7 mouse cellular contexts compared by ENCODE assay signal in the genomic region with DNA sequence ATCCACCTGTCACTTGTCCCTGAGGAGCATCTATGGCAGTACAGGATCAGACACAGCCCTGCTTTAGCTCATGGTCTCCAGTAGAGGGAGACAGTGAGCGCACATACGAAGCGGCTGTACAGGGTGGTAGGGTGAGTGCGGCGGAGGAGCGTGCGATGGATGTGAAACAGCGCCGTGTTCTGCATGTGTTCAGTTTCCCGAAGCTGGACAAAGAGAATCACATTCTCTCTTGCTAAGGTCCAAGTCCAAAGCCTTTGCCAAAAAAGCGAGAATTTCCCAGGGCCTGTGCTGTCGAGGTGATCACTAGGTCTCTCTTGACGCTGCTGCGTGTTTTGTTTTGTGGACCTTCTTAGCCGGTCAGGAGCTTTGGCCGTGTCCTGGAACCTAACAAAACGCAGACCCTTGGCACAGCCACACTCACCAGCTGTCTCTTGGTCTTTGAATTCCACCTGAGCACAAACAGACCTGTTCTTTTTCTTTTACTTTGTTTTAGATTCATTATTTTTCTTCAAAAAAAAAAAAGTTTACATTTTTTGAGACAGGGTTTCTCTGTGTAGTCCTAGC. TPM values are rescaled to one million over a fixed set of nuclear protein-coding genes. Genes with fewer than 3 reads are reported as not detected.
DNase-seq lines count a peak whose midpoint lies in the region; ATAC-seq lines count a peak whose summit lies in the region.

No protein-coding gene starts in this region.

- peak; percentile 68 to 79 for DNase-seq in cerebellum, postnatal 25 days
- peak; percentile 44 for DNase-seq in gastrocnemius, postnatal 10 days
- DNase-seq in left cerebral cortex, postnatal 25 days (ENCODE audit: low spot score in 2 of 2) = peak; percentile 44 to 68
- peak; percentile 90 for DNase-seq in mesoderm, embryonic 11.5 days (ENCODE audit: low read depth, low spot score)
- DNase-seq in right cerebral cortex, postnatal 4 days = peak; percentile 44

- ATAC-seq in activated CD4-positive, CD25-positive, alpha-beta regulatory T cell, adult 4 months = peak; percentile 73
- peak; percentile 81 for ATAC-seq in inflammation-experienced regulatory T-cells, adult 6 months

- intact Hi-C loops in left cerebral cortex, postnatal 25 days (cut with DNase I) = loop anchor here (2.0 to 5.0 kb wide), 3 partner anchors 115 to 265 kb away; partner anchors contain the start of gene Gm9837

RNA-seq across cellular contexts. Expression of gene Il5, which starts 15.2 kb away (rescaled TPM):
- polyA plus RNA-seq in activated CD4-positive, CD25-positive, alpha-beta regulatory T cell, adult 4 months (2017; shearing (Covaris generic)) = under 1 TPM in 1 of 2 experiments, not detected in 1; 0.21 TPM
- not detected for total RNA-seq in gastrocnemius, postnatal 10 days (2021)
- polyA plus RNA-seq in inflammation-experienced regulatory T-cells, adult 6 months (2017; shearing (Covaris generic)) = not detected
- total RNA-seq in left cerebral cortex, postnatal 25 days (2021) = not detected

RNA-seq across cellular contexts. Expression of gene Rad50, which starts 28.6 kb away (rescaled TPM):
- 10 to 100 TPM; 43.2 to 44.8 TPM for polyA plus RNA-seq in activated CD4-positive, CD25-positive, alpha-beta regulatory T cell, adult 4 months (2017; shearing (Covaris generic))
- total RNA-seq in gastrocnemius, postnatal 10 days (2021) = 10 to 100 TPM in 1 of 2 experiments, 1 to 10 TPM in 1; 7.9 to 10.1 TPM
- polyA plus RNA-seq in inflammation-experienced regulatory T-cells, adult 6 months (2017; shearing (Covaris generic)) = 10 to 100 TPM; 47.3 to 53.7 (median 48.6) TPM
- 1 to 10 TPM; 9.2 to 9.6 TPM for total RNA-seq in left cerebral cortex, postnatal 25 days (2021)

RNA-seq across cellular contexts. Expression of gene Irf1, which starts 34.0 kb away (rescaled TPM):
- 100 to 1,000 TPM; 236 to 307 TPM for polyA plus RNA-seq in activated CD4-positive, CD25-positive, alpha-beta regulatory T cell, adult 4 months (2017; shearing (Covaris generic))
- 10 to 100 TPM in 1 of 2 experiments, 1 to 10 TPM in 1; 9.4 to 13.7 TPM for total RNA-seq in gastrocnemius, postnatal 10 days (2021)
- 100 to 1,000 TPM; 273 to 355 (median 291) TPM for polyA plus RNA-seq in inflammation-experienced regulatory T-cells, adult 6 months (2017; shearing (Covaris generic))
- 1 to 10 TPM; 5.9 to 6.8 TPM for total RNA-seq in left cerebral cortex, postnatal 25 days (2021)

RNA-seq across cellular contexts. Expression of gene Gm17334, which starts 37.2 kb away (rescaled TPM):
- polyA plus RNA-seq in activated CD4-positive, CD25-positive, alpha-beta regulatory T cell, adult 4 months (2017; shearing (Covaris generic)) = 1 to 10 TPM; 4.9 to 6.2 TPM
- total RNA-seq in gastrocnemius, postnatal 10 days (2021) = under 1 TPM; 0.26 to 0.70 TPM
- 1 to 10 TPM; 5.6 to 9.0 (median 6.7) TPM for polyA plus RNA-seq in inflammation-experienced regulatory T-cells, adult 6 months (2017; shearing (Covaris generic))
- under 1 TPM in 1 of 2 experiments, not detected in 1; 0.96 TPM for total RNA-seq in left cerebral cortex, postnatal 25 days (2021)

Comparison
In these comparisons a context has a peak if more than half of its experiments do, and no peak if none do; other contexts are left out.
1. Peak in every context shown above with its lines: DNase-seq and ATAC-seq.